Mouse (Mus musculus): Measurements from ENCODE around the gene Trpc4ap.

GRCm38 (mm10) chr2:155667881-155668280 lies 24.3 kb downstream of the Trpc4ap start:
- TF ChIP-seq CTCF (IDR thresholded peaks at IDR 0.05; ENCODE audit: borderline replicate concordance, extremely low read depth, insufficient read depth, insufficient read length) = no peak
- no peak for TF ChIP-seq POLR2A (IDR thresholded peaks at IDR 0.05; ENCODE audit: borderline replicate concordance, extremely low read depth, insufficient read depth, insufficient read length, poor library complexity, severe bottlenecking)

Data from brain, embryonic 14.5 days (tissue).